Mouse (Mus musculus) kidney, postnatal 25 days (tissue): Measurements from ENCODE around the gene Ric8b.

Experiments
- DNase-seq, 2 experiments: peaks; one replicate each; pipeline ENCODE4 v3.0.0; 2021; ENCODE audit warnings: mixed read lengths in 2 of 2

The Ric8b gene

GRCm38 (mm10) chr10:84910194-84910593, 7.2 kb upstream of the Ric8b start:
- DNase-seq: no peak

- DNase-seq: no peak
Measured at GRCm38 (mm10) chr10:84910758-84911384, 6.5 kb upstream of the Ric8b start.

GRCm38 (mm10) chr10:84913148-84913547, 4.3 kb upstream of the Ric8b start:
- no peak for DNase-seq

GRCm38 (mm10) chr10:84915476-84915875, 1.9 kb upstream of the Ric8b start:
- no peak for DNase-seq

- DNase-seq: peak in 1 of 2 experiments; percentile 45
Measured at GRCm38 (mm10) chr10:84917731-84918095, 297 bp downstream of the Ric8b start.

DNA sequence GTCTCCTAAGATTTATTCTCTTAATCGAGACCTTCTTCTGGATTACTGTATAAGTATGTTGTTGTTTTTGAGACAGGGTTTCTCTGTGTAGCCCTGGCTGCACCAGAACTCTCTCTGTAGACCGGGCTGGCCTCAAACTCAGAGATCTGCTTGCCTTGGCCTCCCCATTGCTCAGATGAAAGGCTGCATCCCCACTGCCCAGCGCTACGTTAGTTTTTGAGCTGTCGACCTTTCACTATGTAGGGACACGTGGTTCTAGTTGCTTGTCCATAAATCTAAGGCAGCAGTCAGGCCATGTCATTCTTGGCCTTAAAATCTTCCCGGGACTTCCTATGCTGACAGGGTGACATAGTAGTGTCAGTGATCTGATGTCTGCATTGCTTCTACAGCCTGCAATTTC, 8.9 kb downstream of the Ric8b start:
- no peak for DNase-seq

- no peak for DNase-seq
Measured at GRCm38 (mm10) chr10:84926885-84927284, 9.5 kb downstream of the Ric8b start.

DNA sequence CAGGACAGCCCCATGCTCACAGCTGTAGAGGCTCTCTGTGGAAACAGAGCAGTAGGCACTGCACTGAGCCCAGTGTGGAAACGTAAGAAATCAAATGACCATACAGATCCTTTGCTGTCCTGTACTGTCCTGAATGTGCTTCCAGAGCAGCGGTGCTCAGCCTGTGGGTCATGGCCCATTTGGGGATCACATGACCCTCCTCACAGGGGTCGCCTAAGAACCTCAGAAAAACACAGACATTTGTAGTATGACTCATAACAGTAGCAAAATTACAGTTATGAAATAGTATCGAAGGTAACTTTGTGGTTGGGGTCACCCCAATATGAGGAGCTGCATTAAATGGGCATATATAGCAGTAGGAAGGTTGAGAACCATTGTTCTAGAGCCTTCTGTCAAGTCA, 11.0 kb downstream of the Ric8b start:
- DNase-seq: no peak

- no peak for DNase-seq
Measured at GRCm38 (mm10) chr10:84935553-84936209, 18.3 kb downstream of the Ric8b start.

GRCm38 (mm10) chr10:84936832-84937515, 19.6 kb downstream of the Ric8b start:
- no peak for DNase-seq

- DNase-seq: no peak
Measured at GRCm38 (mm10) chr10:84938094-84938820, 20.8 kb downstream of the Ric8b start.

DNA sequence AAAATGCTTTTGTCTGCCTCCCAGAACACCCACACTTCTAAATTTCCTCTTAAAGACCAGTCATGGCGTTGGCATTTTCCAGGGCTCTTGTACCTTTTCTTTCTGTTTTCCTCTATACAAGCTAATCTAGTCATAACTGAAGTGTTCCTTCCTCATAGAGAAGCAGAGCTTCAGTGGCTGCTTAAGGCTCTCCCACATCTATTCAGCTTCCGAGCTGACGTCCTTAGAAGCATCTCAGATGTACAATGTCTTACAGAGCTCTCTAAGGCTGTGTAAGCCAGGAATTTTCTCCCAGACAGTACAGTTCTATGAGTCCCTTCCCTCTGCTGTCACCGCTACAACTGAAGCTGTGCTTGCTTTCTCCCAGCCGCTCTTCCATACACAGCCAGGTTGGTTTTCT, 21.5 kb downstream of the Ric8b start:
- no peak for DNase-seq

- DNase-seq: no peak
Measured at GRCm38 (mm10) chr10:84940356-84940755, 22.9 kb downstream of the Ric8b start.

DNA sequence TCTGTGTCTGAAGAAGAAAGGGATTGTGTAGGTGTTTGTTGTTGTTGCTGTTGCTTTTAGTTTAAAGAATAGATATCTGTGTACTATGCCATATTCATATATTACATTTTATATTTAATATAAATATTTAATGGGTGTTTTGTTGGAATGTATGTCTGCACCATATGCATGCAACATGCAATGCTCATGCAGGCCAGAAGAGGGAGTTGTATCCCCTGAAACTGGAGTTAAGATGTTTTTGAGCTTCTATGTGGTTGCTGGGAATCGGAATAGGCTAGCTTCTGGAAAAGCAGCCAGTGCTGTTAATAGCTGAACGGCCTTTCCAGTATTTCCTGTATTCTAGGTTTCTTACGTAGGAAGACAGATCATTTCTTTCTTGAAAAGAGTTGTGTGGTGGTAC, 28.3 kb downstream of the Ric8b start:
- DNase-seq: peak in 1 of 2 experiments; percentile 13

DNA sequence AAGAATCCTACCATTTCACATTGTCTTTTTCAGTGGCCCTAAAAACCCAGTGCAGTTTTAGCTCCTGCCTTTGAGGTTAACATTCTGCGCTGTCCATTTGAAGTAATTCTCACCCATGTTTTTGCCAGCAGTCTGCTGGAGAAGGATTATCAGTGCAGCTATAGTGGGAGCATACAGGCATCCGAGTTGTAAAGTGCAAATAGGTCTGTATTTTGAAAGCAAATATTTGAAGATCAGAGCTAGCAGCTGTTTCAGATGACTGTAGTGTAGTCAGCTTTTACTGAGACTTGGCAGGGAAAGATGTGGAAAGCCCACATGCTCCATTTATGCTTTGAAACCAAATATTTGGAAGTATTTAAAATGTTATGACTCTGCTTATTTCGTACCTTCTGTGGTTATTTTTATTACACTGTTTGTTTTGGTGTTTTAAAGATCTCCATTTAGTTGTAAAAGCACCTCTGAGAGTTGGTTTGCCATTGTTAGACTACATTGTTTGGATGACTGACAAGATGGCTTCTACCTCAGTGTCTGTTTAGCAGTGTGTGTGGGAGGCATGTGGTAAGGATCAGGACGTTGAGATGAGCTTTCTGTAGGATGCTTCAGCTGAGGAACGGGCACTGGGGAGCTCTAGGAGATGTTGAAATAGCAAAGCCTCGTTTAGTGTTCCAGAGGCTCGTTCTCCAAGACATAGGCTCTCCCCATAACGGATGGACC, 31.7 kb downstream of the Ric8b start:
- DNase-seq: no peak

GRCm38 (mm10) chr10:84949684-84950010, 32.2 kb downstream of the Ric8b start:
- DNase-seq: no peak

DNA sequence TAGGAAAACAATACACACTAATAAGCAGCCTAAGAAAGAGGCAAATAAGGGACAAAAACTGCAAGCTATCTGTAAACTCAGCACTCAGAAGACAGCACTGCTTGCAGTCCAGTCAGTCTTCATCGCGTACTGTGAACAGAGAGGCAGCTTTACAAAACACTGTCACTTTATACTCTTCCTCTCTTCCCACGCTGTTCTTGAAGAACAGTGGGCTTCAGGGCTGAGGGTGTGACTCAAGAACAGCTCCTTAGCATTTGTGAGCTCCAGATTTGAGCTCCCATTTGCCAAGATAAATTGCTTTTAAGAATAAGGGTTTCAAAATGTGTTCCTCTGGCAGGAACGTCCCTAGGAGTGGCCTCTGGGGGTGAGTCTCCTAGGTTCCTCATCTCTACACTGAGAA, 33.0 kb downstream of the Ric8b start:
- no peak for DNase-seq

DNA sequence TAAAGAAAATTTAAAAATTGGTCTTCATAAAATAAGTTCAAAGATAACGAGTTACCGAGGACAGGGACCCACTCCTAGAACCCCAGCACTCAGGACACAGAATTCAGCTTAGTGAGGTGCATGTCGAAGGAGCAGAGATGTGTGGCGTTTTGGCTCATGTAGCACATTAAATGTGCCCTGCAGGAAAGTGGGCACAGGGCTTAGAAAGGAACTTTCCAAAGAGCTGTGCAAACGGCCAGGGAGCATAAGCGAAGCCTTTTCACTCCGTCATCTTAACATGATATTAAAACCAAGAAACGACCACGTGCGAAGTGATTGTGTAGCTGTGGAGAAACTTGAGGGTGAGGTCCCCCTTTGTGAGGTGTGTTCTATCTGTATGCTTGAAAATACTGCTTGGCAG, 36.8 kb downstream of the Ric8b start:
- DNase-seq: no peak

- no peak for DNase-seq
Measured at GRCm38 (mm10) chr10:84956173-84956572, 38.8 kb downstream of the Ric8b start.

- no peak for DNase-seq
Measured at GRCm38 (mm10) chr10:84958597-84958996, 41.2 kb downstream of the Ric8b start.

DNA sequence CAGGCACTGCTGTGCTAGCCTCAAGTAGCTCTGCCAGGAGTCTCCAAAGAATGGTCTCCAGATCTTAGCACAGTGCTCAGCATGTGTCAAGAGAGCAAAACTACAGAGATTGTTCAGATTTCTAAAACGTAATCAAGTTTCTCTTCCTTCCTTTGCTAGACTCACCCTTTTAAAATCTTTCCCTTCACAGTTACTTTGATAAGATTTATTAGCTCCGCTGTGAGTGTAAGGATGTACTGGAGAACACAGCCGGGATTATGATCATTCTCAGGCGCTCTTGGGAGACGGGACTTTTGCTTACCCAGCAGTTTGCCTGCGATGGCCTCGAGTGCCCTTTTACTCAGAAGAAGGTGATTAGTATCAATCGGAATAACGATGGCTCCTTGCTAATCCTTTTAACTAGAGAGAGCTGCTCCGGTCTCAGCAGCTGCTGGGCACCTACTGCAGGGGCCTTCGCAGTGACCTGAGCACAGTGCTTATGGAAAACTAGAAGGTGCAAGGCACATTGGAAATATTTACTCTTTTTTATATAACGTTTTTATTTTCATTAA, 43.0 kb downstream of the Ric8b start:
- no peak for DNase-seq

DNA sequence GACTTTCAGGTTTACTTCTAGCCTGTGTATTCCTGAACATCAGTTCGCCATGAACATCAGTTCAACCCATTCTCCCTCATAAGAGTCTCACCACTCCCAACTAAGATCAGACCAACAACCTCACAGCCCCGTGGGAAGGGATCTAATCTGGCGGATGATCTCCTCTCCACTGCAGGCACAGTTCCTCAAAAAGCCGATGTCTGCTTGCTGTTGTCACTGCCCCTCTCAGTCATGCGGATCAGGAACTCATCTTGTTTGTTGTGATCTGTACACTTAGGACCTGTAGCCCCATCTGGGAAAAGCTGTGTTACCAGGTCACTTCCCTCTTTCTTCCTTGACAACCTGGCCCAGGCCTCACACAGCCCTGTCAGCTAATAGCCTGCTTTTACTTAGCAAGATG, 45.7 kb downstream of the Ric8b start:
- no peak for DNase-seq

DNA sequence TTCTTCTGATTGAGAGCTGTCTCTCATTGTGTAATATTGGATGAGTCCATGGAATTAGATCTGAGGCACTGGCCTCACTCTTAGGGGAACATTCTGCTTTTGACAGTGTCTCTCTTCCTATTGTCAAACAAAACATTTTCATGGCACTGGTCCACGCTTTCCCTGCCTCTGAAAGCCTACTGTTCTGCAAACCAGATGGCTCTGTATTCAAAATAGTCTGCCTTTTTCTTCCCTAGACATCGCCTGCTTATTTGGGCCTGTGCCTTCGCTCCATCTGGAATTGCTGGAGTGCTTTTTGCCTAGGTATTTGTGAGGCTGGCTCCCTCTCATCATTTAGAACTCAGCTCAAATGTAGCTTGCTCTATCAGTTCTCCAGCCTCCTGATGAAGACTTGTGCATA, 46.3 kb downstream of the Ric8b start:
- no peak for DNase-seq
